Mouse (Mus musculus) frontal cortex, postnatal 14 days (tissue): ENCODE results near the gene 1700037H04Rik.
A peak's percentile ranks its signal among the peaks of the same experiment; 100 is the strongest.

ENCODE experiments used
- DNase-seq, 2 experiments: peaks; one replicate each; pipeline ENCODE4 v3.0.0; 2022; ENCODE audit warnings: low spot score in 2 of 2

1700037H04Rik gene

DNA sequence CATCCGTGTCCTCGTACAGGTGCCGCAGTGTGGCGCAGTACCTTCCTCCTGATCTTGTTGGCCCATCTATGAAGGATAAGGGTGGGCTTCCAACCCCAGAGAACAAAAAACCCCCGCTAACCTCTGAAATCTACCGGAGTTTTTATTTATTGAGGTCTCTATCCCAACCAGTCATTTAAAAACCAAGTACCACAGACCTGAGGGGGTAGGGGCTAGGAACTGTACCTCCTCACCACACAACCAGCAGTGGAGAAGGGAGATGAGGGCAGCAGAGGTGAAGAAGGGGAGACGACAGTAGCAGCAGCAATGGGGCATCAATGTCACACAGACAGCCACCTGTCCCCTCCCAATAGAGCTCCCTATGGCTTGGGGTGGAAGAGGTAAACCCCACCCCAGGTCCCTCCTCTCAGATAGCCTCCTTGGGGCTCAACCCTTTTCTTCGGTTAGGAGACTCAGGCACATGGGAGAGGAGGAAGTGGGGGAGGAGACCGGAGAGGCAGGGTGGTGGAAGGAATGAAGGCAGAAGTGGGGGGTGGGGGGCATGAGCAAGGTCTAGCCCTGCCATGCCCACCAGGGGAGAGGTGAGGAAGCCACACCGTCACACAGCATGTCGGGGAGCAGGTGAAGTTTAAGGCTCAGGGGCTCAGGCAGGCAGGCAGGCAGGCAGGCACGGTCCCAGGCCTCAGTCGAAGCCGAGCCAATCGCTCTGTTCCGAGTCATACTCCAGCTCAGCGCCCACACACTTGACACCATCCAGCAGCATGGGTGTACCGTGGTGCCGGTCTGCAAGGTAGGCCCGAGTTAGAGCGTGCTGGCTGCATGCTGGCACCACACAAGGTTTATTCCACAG is 13.5 kb downstream of the 1700037H04Rik start:
- DNase-seq: no peak

DNA sequence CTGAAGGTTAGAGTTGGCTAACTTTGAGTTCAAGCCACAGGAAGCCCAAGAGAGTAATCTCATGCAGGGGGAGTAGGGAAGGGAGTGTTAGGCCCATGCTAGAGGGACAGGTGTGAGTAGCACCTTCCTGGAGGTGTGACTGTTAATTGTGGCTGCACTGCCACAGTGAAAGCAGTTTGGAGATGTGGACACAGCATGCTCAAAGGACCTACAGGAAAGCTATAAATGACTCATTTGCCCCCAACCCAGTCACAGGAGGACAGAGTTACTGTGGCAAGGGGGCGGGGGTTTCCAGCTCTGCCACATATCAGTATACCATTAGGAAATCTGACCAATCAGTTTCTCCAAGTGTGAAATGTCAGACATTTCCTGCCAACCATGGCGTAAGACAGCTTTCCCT is 14.3 kb downstream of the 1700037H04Rik start:
- DNase-seq: no peak

DNA sequence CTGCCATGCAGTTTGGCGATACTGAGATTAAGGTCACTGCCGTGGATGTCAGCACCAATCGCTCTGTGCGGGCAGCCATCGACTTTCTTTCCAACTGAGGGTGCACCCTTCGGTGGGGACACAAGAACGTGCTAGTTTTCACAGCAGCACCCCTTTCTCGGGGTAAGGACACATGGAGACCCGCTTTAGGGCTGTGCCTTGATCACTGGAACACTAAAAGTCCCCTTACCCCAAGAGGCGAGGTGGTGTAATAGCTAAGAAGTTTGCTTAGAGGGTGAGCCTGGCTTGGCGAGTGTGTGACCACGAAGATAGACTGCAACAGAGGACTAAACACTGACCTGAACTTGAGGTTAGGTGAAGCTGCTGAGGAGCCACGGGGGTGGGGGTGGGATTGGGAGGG is 14.8 kb downstream of the 1700037H04Rik start:
- DNase-seq: no peak

DNA sequence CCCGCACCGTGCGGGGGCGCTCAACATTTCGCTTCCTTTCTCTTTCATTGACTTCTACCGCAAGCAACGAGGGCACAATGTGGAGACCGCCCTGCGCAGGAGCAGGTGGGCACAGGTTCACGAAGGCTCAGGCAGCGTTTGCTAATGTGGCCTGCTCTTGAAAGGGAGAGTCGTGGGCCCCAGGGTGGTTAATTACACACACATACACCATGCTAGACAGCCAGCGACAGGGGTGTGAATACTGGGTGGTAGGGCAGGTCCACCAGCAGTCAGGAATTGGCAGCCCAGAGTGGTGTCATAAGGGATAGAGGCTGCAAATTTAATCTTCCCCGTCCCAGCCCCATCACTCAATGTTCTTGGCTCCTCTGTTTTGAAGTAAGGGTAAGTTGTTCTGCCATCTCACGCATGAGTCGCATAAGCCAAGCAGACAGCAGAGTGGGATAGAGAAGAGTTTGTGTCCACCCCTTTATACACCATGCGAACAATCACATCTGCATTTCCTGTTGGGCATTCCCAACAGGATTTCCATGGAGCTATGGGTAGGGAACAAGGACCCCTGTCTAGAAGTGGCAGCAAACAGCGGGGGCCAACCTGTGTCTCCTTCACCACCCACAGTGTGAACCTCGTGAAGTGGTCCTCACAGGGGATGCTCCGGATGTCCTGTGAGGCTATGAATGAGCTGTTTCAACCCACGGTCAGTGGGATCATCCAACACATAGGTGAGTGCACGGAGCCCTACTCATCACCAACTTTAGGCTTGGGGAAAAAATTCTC is 16.7 kb downstream of the 1700037H04Rik start:
- DNase-seq: no peak

DNA sequence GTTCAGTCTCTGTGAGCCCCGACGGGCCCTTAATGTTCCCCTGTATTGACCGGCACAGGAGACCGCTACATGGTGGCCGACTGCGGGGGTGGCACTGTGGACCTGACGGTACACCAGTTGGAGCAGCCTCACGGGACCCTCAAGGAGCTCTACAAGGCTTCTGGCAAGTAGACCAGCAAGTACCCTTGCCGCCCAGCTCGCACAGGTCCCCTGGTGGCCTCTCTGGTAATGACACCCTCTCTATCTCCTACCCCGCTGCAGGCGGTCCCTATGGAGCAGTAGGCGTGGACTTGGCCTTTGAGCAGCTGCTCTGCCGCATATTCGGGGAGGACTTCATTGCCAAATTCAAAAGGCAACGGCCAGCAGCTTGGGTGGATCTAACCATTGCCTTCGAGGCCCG is 17.3 kb downstream of the 1700037H04Rik start:
- DNase-seq: peak in 1 of 2 experiments; percentile 45

DNA sequence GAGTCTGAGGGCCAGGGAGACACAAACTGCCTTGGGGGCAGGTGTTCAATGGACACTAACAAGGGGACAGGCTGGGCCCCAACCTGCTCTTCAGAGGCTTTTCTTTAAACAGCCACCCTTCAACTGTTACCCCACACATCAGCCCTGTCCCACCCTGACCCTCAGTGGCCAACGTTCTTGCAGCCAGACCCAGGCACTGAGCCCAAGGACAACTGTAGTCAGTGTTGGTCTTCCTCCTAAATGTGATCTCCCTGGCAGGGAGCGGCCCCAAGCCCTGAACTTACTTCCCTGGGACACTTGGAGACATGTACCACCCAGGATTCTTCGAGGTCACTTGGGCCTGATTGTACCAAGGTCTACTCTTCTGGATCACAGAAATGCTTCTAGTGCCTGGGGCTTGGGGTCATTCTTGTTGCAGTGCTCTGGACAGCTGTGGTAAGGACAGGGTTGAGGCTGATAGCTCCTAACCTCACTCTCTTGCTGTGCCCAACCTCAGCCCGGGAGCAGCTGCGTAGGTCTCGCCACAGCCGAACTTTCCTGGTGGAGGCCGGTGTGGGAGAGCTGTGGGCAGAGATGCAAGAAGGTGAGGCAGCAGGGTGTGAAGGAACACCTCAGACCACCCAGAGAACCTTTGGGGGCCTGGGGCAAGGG is 18.4 kb downstream of the 1700037H04Rik start:
- no peak for DNase-seq

DNA sequence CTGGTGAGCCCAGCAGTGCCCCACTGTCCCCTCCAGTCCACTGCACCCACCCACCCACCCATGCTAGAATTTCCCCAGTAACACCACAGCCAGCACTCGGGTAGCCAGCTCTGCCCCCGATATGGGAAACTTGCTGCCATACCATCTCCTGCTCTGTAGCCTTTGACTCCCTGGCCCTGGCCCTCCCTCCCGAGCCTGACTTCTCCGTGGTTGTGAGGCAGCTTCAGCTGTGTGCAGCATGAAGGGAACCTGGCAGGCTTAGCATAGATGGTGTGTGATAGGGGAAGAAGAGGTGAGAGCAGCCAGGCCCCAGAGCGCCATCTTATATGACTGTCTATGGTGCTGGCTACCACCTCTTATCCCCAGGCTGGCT is 19.4 kb downstream of the 1700037H04Rik start:
- DNase-seq: no peak

DNA sequence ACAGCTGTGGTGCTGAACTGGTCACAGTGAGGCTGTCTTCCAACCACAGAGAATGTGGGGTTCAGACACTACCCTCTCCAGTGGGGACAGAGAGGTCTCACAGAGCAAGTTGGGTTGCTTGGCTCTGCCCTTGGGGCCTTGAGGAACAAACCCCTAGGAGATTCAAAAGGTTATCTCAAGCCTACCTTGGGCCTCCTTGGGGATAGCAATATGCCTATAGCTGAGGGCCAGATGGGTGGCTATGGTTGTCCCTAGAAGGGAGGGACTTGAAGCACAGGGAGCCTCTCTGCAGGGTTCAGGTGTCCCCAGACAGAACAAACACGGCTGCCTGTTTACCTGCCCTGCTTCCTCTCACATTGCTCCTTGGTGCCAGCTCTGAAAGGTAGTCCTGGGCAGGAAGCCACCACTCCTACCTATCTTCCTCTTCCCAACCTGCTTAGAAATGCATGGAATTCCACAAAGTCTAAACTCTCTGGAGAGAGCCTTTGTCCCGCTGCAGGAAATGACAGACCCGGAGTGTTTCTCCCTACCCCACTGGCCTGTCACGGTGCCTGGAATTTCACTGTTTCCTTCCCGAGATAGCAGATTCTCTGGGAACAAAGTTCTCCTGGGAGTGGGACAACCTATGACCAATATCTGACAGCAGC is 19.9 kb downstream of the 1700037H04Rik start:
- no peak for DNase-seq

DNA sequence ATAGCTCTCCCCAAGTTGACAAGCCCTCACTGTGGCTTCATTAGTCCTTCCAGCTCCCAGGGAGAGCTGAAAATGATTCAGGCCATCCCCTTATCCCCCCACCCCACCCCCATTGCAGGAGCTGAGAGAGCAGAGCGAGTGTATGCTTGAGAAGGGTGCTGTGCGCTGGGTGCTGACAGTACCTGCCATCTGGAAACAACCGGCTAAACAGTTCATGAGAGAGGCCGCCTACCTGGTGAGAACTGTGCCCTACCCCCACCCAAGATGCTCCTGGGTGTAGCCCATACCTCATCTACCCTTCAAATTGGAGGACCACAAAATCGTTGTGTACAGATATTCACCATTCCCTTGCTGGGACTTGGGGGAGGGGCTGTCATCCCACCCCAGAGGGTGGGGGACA is 20.6 kb downstream of the 1700037H04Rik start:
- DNase-seq: no peak

DNA sequence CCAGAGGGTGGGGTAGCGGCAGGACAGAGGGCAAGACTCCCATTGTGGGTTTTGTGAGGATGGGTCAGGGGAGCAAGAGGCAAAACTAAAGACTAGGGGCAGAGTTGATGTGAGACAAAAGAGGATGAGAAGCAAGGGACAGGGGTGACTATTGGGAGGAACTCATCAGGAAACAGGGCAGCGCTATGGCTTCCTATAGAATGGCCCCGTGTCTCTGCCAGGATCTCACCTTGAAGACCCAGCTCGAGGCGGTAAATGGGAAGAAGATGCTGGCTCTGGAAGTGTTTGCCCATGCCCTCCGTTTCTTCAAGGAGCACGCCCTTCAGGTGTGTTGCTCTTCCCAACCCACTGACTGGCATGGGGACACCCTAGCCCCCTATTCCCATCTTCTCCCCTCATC is 21.1 kb downstream of the 1700037H04Rik start:
- DNase-seq: no peak

DNA sequence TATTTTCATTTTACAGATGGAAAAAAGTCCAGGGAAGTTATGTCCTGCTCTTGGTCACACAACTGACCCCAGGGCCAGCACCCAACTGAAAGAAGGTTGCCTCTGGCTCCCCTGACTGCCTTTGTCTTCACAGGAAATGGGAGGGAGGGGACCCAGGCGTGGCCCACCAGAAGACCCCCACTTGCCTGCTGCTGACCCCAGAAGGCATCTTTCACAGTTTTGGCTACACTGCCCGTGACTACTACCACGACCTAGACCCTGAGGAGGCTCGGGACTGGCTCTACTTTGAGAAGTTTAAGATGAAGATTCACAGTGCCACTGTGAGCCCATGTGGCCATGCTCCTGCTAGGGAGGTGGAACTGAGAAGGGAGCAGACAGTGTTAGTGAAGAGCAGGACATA is 21.6 kb downstream of the 1700037H04Rik start:
- no peak for DNase-seq

DNA sequence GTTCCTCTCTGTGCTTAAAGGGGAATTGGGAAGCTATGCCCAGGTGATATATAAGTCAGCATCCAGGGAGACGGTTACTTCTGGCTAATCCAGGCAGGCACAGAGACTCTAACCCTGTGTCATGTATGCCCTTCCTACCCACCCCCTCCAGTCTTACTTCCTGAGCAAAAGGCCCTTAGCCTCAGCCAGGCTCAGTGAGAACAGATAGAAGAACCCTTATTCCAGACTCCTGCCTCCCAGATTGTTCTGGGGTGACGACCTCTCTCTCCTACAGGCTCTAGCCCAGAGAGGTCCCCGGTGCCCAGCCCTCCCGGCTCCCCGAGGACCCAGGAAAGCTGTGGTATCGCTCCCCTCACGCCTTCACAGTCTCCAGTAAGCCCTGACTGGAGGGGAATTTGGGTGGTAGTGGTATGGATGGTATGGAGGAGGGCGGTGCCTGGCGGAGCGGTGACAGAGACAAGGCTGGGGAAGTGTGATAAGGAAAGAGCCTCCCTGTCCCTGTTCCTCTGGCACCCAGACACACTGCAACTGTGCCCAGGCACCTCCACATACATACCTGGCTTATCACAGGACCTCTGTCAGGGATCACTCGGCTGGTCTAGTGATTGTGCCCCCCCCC is 24.3 kb downstream of the 1700037H04Rik start:
- no peak for DNase-seq

DNA sequence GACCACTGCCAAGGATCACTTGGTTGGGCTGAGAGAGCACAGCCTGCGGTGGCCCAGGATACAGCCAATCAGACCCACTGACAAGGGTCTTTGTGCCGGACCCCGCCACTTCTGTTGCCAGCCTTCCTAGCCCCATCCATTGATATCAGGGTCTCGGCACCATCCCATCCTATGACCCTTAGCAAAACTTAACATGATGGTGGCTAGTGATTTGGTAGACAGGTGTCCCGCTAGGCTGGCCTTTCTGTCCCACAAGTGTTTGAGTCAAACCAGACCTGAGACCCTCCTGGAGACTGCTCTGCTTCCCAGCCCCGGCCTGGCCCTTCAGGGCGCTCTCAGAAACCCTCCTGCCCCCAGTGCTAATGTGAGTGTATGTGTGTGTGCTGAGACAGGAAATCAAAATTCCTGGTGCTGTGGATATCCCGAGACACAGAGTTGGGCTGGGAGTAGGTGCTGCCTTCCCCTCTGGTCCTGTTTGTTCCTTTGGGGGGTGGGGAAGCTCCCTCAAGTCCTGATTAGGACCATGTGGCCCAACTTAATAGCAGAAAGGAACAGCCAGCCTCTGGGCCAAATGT is 25.0 kb downstream of the 1700037H04Rik start:
- DNase-seq: no peak

DNA sequence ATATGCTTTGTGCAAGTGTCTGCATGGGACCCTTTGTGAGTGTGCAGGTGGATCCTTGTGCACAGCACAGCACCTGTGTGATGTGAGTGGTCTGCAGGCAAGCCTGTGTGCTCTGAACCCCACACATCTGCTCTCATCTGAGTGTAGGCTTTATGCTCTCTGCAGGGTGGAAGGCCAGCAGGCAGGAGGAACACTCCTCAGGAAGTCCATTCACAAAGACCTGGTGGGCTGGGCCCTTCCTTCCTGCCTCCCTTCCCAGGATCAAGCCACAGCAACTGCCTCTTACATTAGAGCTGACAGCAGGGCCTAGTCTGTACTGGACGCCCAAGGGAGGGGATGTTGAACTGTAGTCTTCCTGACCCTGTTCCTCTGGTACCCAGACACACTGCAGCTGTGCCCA is 25.5 kb downstream of the 1700037H04Rik start:
- no peak for DNase-seq

DNA sequence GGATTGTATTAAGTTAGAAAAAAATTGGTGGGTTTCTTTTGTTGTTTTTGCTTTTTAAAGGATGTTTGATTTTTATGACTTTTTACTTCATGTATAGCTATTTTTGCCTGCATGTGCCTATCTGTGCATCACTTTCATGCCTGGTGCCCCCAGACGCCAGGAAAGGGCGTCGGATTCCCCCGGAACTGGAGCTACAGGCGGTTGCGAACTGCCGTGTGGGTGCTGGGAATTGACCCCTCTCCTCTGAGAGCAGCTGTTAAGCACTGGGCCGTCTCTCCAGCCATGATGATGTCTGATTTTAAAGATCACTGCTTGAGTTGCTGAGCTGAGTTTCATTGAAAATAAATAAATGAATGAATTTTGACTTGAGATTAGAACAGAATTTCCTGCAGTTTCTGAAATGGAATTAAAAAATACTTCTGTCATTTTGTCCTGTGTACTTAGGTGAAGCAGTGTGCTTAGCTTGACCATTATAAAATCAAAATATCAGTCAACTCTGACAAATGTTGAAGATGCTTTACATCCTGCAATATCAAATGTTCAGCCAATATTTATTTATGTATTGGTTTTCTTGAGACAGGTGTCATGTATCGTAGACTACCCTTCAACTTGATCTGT is 26.8 kb downstream of the 1700037H04Rik start, which contains the start of gene Gm11037:
Gm11037 (plus strand) TSS at position 568 of the 618 bp plus-strand sequence.
- no peak for DNase-seq

DNA sequence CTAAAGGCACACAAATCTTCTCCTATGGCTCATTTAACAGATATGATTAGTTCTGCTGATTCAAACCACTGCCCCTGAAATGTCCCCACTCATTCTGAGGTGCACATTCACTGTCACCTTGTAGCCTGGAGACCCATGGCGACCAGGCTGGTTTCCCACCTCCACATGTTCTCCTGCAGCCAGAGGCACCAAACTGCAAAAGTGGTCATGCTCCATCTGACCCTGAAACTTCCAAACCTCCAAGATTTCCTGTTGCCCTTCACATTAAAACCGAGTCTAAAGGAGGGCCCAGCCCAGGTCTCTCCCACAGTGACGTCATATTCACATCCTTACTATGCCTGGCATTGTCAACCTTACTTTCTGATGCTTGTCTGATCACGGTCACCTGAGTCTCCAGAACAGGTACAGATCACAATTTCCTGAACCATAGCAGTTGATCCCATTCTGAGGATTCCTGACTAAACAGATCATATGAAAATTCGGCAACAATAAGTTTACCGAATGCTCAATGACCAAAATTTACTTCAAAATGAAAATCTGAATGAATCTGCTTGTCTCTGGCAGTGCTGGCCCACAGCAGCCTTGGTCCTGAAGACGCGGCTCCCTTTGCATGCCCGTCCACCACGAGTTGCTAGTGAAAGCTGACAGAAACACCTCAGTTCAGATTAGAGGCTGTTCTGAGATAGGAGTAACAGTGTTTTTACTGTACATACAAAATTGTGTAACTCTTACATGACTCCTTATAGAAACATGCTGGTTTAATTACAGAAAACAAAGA is 27.6 kb downstream of the 1700037H04Rik start:
- DNase-seq: no peak

DNA sequence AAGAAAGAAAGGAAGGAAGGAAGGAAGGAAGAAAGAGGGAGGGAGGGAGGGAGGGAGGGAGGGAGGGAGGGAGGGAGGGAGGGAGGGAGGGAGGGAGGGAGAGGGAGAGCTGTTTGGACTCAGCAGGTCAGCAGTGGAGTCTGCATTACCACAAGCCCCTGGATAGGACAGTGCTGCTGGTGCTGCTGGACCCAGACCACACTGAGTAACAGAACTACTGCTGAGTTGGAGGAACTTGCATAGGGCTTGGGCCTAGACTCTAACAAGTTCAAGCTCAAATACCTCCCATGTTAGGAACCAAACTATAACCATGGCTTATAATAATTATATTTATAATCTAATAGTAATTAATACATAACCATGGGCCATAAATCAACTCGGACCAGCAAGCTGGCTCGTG is 29.0 kb downstream of the 1700037H04Rik start:
- no peak for DNase-seq

DNA sequence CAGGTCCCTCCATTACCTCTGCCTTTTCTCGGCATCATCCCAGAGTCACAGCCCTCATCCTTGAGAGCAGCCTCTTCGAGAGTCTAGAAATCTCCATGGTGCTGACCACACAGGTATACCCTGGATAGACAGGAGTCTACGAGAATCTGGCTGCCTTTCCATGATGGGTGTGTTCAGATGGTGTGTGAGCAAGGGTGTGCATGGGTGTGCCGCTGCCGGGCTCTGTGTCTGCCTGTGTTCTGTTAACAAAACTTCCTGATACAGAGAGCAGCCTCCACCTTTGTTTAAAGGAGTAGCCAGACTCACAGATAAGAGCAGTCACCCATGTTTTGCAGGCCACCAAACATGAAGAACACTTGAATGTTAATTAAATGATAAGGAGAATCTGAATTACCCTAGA is 30.0 kb downstream of the 1700037H04Rik start:
- no peak for DNase-seq

DNA sequence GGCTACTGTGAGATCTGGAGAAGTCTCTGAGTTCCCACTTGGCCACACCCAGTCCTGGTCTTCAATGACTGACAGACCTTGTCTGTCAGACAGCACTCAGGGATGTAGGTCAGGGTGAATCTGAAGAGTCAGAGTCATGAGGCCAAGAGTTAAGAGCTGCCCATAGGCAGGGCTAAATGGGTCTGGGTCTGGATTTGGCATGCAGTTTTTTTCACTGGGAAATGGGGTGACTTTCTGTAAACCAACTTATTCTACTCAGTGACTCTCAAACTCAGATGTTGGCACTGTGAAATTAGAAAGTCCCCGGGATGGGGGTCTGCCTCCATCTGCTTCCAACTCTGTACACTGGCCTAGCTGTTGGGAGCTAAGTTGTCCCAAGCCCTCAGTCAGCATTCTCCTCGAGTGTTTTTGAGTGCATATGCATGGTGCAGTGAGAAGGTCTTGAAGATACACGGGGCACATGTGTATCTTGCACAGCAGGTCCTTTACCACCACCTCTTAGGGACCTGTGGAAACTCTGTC is 31.2 kb downstream of the 1700037H04Rik start:
- no peak for DNase-seq

DNA sequence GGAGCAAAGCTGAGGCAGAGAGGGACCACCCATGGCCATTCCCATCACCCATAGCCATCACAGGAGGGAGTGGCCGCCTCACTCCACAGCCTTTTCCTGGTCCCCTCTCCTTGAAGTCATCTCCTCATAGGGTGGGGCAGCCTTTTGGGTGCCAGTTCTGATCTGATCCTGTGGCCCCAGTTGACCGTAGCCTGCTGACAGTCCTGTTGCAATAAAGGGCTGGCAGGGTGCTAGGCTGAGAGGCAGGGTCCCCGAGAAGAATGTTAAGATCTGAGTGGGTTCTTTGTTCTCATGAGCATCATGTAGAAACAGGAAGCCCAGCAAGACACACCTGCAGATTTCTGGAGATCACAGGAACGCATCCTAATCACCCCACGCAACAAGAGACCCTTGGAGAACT is 31.7 kb downstream of the 1700037H04Rik start:
- DNase-seq: no peak
